Mouse (Mus musculus) forebrain, embryonic 16.5 days (tissue): ENCODE results near the gene Fgd6. TPM values are rescaled to one million over a fixed set of nuclear protein-coding genes. Genes with fewer than 3 reads are reported as not detected.

Experiments
- ATAC-seq: fragments of 200-750 bp; cut with Nextera tagmentation; 2 replicates; pipeline ENCODE4 v1.8.0; 2017; ENCODE audit warnings: mild to moderate bottlenecking, moderate library complexity
- H3K27ac ChIP-seq: fragments of 300-500 bp; sonication (generic); 2 replicates; pipeline ENCODE4 v1.5.1; 2014; ENCODE audit warnings: low read length, control low read depth
- H3K27me3 ChIP-seq: fragments of 300-500 bp; sonication (generic); replicated peaks from 2 replicates; pipeline ENCODE4 v1.6.1; 2014; ENCODE audit warnings: low read length; ENCODE audit not compliant: control insufficient read depth, insufficient read depth
- H3K36me3 ChIP-seq: fragments of 300-500 bp; sonication (generic); 2 replicates; pipeline ENCODE4 v1.6.1; 2014; ENCODE audit not compliant: control insufficient read depth, insufficient read depth
- H3K4me1 ChIP-seq: fragments of 300-500 bp; sonication (generic); replicated peaks from 2 replicates; pipeline ENCODE4 v1.6.1; 2014; ENCODE audit warnings: low read length; ENCODE audit not compliant: control insufficient read depth, insufficient read depth
- H3K4me2 ChIP-seq: fragments of 300-500 bp; sonication (generic); 2 replicates; pipeline ENCODE4 v1.6.1; 2014; ENCODE audit warnings: mild to moderate bottlenecking, low read length, control low read depth
- H3K4me3 ChIP-seq: fragments of 300-500 bp; sonication (generic); replicated peaks from 2 replicates; pipeline ENCODE4 v1.5.1; 2014; ENCODE audit warnings: mild to moderate bottlenecking, low read length, control low read depth
- H3K9ac ChIP-seq: fragments of 300-500 bp; sonication (generic); replicated peaks from 2 replicates; pipeline ENCODE4 v1.6.1; 2014; ENCODE audit warnings: low read depth, low read length, control low read depth
- H3K9me3 ChIP-seq: fragments of 300-500 bp; sonication (generic); 2 replicates; pipeline ENCODE4 v1.6.1; 2016; ENCODE audit warnings: low read length; ENCODE audit not compliant: control insufficient read depth
- WGBS: fragments of 180-500 bp; shearing (Covaris S2); extraction: QIAGEN DNeasy Blood & Tissue Kit; methylation state at CpG from one replicate; pipeline ENCODE4 v1.1.7; 2014; 5-methylcytosine and 5-hydroxymethylcytosine counted together
- polyA plus RNA-seq: library from polyadenylated mRNA; unstranded; fragments of >200 nt; fragmentation: Nextera tagmentation; extraction: Ambion mirVana; gene quantifications from 2 replicates; pipeline ENCODE4 v1.2.1, GENCODE M21; 2015

The Fgd6 gene
- polyA plus RNA-seq, 1 experiment from 2014 or later, result 1.6 TPM

DNA sequence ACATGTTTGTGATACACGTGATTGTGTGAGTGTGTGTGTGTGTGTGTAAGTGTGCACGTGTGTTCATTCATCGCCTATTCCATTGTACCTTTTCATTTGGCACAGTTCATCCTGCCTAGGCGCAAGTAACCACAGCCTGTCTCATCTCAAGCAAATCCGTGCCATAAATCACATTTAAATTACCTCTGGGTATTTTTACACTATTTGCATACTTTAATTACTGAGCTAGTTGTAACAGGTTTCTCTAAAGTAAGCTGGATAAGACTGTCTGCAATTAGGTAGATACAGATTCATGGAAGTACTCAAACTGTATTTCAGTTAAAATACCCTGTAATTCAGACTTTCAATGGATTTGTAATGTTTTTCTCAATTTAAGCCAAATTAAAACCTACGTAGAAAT is 20.7 kb downstream of the Fgd6 start:
- no peaks in the 10 kb centered on the region for H3K9me3 ChIP-seq
- no peak for ATAC-seq
- no peak overlapping the region for H3K9ac ChIP-seq
- no peak overlapping the region for H3K4me2 ChIP-seq
- H3K36me3 ChIP-seq, result no peaks in the 10 kb centered on the region
- no peak overlapping the region for H3K27ac ChIP-seq
- WGBS, result 89% methylated on average over 6 of the region's 6 CpGs
- no peak overlapping the region for H3K4me3 ChIP-seq
- H3K27me3 ChIP-seq, result no peaks in the 10 kb centered on the region
- no peaks in the 10 kb centered on the region for H3K4me1 ChIP-seq

DNA sequence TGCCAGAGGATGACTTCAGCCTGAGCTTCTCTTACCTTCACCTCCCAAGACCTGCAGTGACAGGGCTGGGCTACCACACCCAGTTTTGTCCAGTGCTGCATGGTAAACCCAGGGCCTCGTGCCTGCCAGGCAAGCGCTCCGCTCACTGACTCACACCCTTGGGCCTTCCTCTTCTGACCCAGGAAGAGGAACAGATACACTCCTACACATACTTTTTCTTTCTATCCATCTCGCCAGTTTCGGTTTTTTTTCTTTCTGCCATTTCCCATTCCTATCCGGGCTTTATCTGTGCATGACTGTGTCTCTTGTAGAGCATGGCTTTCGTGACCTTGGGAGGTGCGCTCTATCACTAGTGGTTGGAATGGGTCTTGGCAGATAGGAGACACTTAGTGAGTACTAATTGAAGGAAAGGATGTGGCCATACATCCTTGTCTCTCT is 23.8 kb downstream of the Fgd6 start:
- no peaks in the 10 kb centered on the region for H3K36me3 ChIP-seq
- WGBS, result 93% methylated on average over 8 of the region's 8 CpGs
- no peaks in the 10 kb centered on the region for H3K4me1 ChIP-seq
- no peak for ATAC-seq
- H3K27me3 ChIP-seq, result no peaks in the 10 kb centered on the region
- no peak overlapping the region for H3K27ac ChIP-seq
- H3K4me2 ChIP-seq, result no peak overlapping the region
- no peak overlapping the region for H3K9ac ChIP-seq
- no peaks in the 10 kb centered on the region for H3K9me3 ChIP-seq
- no peak overlapping the region for H3K4me3 ChIP-seq

DNA sequence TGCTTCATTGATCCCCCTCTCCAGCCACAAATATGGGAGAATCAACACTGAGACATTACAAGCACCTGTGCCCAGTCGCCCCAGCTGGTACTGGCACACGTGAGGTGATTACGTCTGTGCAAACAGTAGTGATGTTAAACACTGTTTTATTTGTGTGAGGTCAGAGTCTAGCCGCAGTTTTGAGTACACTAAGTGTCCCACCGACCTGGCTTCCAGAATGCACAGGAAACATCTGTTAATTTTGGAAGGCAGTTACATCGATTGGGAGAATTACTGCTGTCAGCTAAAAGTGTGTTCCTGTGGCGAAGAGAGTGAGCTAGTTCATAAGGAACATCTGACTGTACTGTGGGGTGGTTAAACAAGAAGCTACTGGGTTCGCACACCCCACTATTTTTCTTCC is 24.4 kb downstream of the Fgd6 start:
- Histone ChIP-seq H3K4me3 (no peak overlapping the region), H3K9me3 (no peaks in the 10 kb centered on the region), H3K27ac (no peak overlapping the region), H3K9ac (no peak overlapping the region), H3K4me1 (no peaks in the 10 kb centered on the region), H3K4me2 (no peak overlapping the region), H3K27me3 (no peaks in the 10 kb centered on the region), H3K36me3 (no peaks in the 10 kb centered on the region)
- ATAC-seq, result no peak
- 85% methylated on average over 8 of the region's 8 CpGs for WGBS

DNA sequence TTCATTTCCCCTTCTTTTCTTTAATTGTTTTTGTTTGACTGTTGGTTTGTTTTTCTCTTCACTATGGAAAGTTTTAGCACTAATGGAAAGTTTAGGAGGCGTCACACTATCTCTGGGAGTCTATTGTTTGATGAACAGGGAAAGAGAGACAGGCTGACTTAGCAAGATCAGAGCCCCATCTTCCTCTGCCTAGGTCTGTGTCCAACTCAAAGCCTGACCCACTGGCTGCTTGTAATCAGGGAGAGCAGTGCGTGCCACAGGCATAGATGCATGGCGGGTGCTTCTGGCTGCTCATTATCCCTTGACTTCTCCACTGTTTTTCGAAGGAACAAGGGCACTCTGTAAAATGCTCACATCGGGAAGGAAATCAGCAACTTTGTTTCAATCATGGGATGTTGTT is 26.6 kb downstream of the Fgd6 start:
- H3K27ac ChIP-seq, result no peak overlapping the region
- H3K9ac ChIP-seq, result no peak overlapping the region
- no peaks in the 10 kb centered on the region for H3K27me3 ChIP-seq
- 60% methylated on average over 5 of the region's 5 CpGs for WGBS
- ATAC-seq, result no peak
- H3K4me1 ChIP-seq, result no peaks in the 10 kb centered on the region
- no peaks in the 10 kb centered on the region for H3K9me3 ChIP-seq
- no peaks in the 10 kb centered on the region for H3K36me3 ChIP-seq
- no peak overlapping the region for H3K4me3 ChIP-seq
- H3K4me2 ChIP-seq, result no peak overlapping the region

DNA sequence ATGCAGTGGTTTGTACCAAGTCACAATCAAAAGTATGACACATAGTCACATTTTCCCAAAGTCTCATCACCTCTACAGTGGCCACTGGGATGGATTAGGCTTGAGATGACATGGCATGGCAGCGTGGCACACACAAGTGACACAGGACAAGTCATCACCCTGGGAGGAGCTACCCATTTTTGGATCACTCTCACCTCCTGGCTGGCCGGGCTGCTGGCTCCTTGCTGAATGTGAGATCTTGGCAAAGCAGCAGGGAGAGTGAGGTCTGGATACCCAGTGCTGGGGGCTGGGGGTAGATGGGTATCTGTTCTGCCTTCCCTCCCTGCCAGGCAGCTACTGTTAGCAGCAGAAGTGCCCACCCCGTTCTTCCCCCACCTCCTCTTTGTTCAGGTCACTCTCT is 31.1 kb downstream of the Fgd6 start:
- ATAC-seq, result no peak
- Histone ChIP-seq H3K4me1 (no peaks in the 10 kb centered on the region), H3K36me3 (no peaks in the 10 kb centered on the region), H3K4me3 (no peak overlapping the region), H3K4me2 (no peak overlapping the region), H3K27me3 (no peaks in the 10 kb centered on the region), H3K27ac (no peak overlapping the region), H3K9ac (no peak overlapping the region), H3K9me3 (no peaks in the 10 kb centered on the region)
- 73% methylated on average over 3 of the region's 3 CpGs for WGBS

DNA sequence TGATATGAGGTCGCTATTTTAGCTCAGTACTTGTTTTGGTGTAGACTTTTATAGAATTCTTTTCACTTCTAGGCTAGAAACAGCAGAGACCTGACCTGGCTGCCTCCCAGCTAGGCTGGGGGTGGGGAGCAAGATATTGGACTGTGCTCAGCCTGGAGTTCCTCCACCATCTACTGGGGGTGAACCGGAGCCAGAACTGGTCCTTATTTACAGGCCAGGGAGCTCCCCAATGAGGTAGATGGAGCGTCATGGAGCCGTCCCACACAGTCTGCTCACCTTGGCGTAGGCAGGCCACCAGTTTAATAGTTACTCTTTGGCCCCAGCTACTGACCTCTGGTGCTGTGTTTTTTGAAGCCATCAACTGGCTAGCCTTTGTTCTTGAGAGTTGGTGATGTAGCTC is 32.9 kb downstream of the Fgd6 start:
- Histone ChIP-seq H3K27ac (no peak overlapping the region), H3K4me3 (no peak overlapping the region), H3K36me3 (no peaks in the 10 kb centered on the region), H3K9me3 (no peaks in the 10 kb centered on the region), H3K4me1 (peaks cover 8% of the 10 kb centered on the region), H3K27me3 (no peaks in the 10 kb centered on the region), H3K9ac (no peak overlapping the region), H3K4me2 (no peak overlapping the region)
- no peak for ATAC-seq
- 88% methylated on average over 5 of the region's 5 CpGs for WGBS

DNA sequence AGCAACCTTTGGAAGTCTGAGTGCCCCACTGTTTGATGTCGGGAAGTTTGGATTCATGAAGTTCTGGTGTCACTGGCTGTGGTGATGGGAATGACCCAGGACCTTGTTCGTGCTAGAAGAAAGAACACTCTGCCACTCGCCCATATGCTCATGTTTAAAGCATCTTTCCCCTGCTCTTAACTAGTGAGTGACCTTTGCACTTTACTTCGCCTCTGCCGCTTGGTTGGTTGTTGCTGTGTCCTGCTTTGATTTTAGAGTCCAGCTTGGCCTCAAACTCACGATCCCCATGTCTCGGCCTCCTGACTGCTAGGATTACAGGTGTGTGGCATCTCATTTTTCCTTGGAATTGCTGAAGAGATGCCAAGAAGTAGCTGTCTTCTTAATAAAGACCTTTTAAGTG is 35.8 kb downstream of the Fgd6 start:
- ATAC-seq, result no peak
- H3K4me3 ChIP-seq, result no peak overlapping the region

DNA sequence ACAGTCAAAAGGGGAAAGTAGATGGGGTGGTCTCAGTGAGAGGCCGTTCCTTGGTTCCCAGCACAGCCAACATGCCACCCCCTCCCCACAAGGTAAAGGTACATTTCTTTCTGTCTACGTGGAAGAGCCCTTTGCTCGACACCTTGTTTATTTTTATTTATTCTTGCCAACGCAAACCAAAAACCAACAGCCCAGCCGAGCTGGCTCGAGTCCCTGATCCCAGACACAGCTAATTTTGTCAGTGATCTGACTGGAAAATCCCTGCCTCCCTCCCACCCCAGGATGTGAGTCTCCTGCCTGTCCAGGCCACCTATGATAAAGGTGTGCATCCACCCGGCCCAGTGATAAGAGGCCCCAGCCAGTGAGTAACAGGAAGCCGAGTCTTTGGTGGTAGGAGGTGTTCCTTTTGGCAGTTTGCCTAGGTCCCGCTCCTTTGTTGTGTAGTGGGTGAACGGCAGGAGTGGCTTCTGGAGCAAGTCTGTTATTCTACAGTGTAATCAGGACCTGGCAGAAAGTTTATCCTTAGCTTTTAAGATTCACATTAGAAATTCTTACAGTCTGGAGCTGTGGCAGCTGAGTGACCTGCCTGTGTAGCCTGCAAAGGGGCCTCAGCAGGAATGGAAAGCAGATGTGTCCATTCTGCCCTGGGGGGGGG is 36.6 kb downstream of the Fgd6 start:
- Histone ChIP-seq H3K9ac (no peak overlapping the region), H3K9me3 (no peaks in the 10 kb centered on the region), H3K27me3 (no peaks in the 10 kb centered on the region), H3K4me2 (no peak overlapping the region), H3K36me3 (no peaks in the 10 kb centered on the region), H3K4me1 (peaks cover 13% of the 10 kb centered on the region), H3K27ac (no peak overlapping the region), H3K4me3 (no peak overlapping the region)
- no peak for ATAC-seq
- WGBS, result 49% methylated on average over 10 of the region's 10 CpGs

More for the DNA sequence above, 35.8 kb downstream of the Fgd6 start:
- WGBS, result 88% methylated on average over 7 of the region's 7 CpGs
- Histone ChIP-seq H3K36me3 (no peaks in the 10 kb centered on the region), H3K9ac (no peak overlapping the region), H3K27me3 (no peaks in the 10 kb centered on the region), H3K4me1 (peaks cover 8% of the 10 kb centered on the region), H3K27ac (no peak overlapping the region), H3K4me2 (no peak overlapping the region), H3K9me3 (no peaks in the 10 kb centered on the region)

DNA sequence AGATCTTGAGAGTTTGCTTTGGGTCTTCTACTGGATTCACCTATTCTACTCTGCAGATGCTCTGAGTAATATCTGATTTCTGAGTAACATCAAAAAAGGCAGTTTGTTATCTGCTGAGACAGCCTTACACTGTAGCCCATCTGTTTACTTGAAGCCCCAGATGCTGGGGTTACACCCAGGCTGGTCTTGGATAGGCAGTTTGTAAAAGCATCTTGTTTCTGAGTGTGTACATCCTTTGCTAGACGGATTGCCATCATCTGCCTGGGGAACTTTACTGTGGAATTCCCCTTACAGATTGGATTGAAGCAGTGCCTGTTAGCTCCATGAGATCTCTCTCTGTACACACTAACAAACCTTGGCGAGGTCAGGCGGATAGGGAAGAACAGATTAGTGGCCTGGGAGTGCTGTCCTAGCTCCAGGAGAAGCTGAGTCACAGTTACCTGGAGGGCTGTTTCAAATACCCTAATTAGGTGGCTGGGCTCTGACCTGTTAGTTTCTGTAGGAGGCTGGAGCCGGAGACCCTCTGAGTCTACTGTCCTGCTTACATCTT is 37.2 kb downstream of the Fgd6 start:
- Histone ChIP-seq H3K27ac (no peak overlapping the region), H3K4me2 (no peak overlapping the region), H3K36me3 (no peaks in the 10 kb centered on the region), H3K9ac (no peak overlapping the region), H3K9me3 (no peaks in the 10 kb centered on the region), H3K4me1 (peaks cover 13% of the 10 kb centered on the region), H3K27me3 (no peaks in the 10 kb centered on the region), H3K4me3 (no peak overlapping the region)
- WGBS, result 71% methylated on average over 4 of the region's 4 CpGs
- ATAC-seq, result no peak
